Mouse (Mus musculus): ENCODE data around the gene Zswim4. TPM values are rescaled to one million over a fixed set of nuclear protein-coding genes. Genes with fewer than 3 reads are reported as not detected.

Zswim4 gene
- polyA plus RNA-seq, 1 experiment from 2014 or later = 15.1 TPM

- Histone ChIP-seq H3K27ac (no peak overlapping the region), H3K9me3 (no peaks in the 10 kb centered on the region), H3K4me3 (no peak overlapping the region), H3K36me3 (peaks cover 45% of the 10 kb centered on the region), H3K4me1 (peaks cover 77% of the 10 kb centered on the region), H3K9ac (no peak overlapping the region), H3K4me2 (no peak overlapping the region), H3K27me3 (no peaks in the 10 kb centered on the region)
- no peak for ATAC-seq (ENCODE audit: insufficient number of reproducible peaks, low FRiP score, low TSS enrichment, low read depth)
- 92% methylated on average over 5 of the region's 5 CpGs for WGBS
Observed at GRCm38 (mm10) chr8:84205073-84205472, 31.8 kb downstream of the Zswim4 start.

GRCm38 (mm10) chr8:84203975-84204772 lies 32.7 kb downstream of the Zswim4 start:
- peak overlapping the region; percentile 76 for H3K4me3 ChIP-seq
- no peaks in the 10 kb centered on the region for H3K27me3 ChIP-seq
- peak overlapping the region; percentile 99 for H3K27ac ChIP-seq
- WGBS = 49% methylated on average over 13 of the region's 13 CpGs
- H3K4me2 ChIP-seq = peak overlapping the region; percentile 93
- ATAC-seq (ENCODE audit: insufficient number of reproducible peaks, low FRiP score, low TSS enrichment, low read depth) = no peak
- H3K9ac ChIP-seq = peak overlapping the region; percentile 87
- H3K4me1 ChIP-seq = peaks cover 78% of the 10 kb centered on the region
- peaks cover 36% of the 10 kb centered on the region for H3K36me3 ChIP-seq
- no peaks in the 10 kb centered on the region for H3K9me3 ChIP-seq

GRCm38 (mm10) chr8:84202938-84203917 lies 33.6 kb downstream of the Zswim4 start:
- Histone ChIP-seq H3K4me1 (peaks cover 78% of the 10 kb centered on the region), H3K27ac (peak overlapping the region; percentile 99), H3K4me2 (peak overlapping the region; percentile 93), H3K9me3 (no peaks in the 10 kb centered on the region), H3K36me3 (peaks cover 27% of the 10 kb centered on the region), H3K4me3 (peak overlapping the region; percentile 76), H3K27me3 (no peaks in the 10 kb centered on the region), H3K9ac (peak overlapping the region; percentile 87)
- 6% methylated on average over 34 of the region's 34 CpGs for WGBS
- ATAC-seq (ENCODE audit: insufficient number of reproducible peaks, low FRiP score, low TSS enrichment, low read depth) = peak; percentile 69

GRCm38 (mm10) chr8:84202466-84202865 lies 34.4 kb downstream of the Zswim4 start:
- peak overlapping the region; percentile 76 for H3K4me3 ChIP-seq
- WGBS = 66% methylated on average over 9 of the region's 9 CpGs
- H3K4me2 ChIP-seq = peak overlapping the region; percentile 93
- no peaks in the 10 kb centered on the region for H3K9me3 ChIP-seq
- no peaks in the 10 kb centered on the region for H3K27me3 ChIP-seq
- peak overlapping the region; percentile 87 for H3K9ac ChIP-seq
- H3K4me1 ChIP-seq = peaks cover 78% of the 10 kb centered on the region
- H3K36me3 ChIP-seq = peaks cover 22% of the 10 kb centered on the region
- H3K27ac ChIP-seq = peak overlapping the region; percentile 99
- no peak for ATAC-seq (ENCODE audit: insufficient number of reproducible peaks, low FRiP score, low TSS enrichment, low read depth)

- peak overlapping the region; percentile 76 for H3K4me3 ChIP-seq
- peak overlapping the region; percentile 93 for H3K4me2 ChIP-seq
- peak overlapping the region; percentile 99 for H3K27ac ChIP-seq
- no peak for ATAC-seq (ENCODE audit: insufficient number of reproducible peaks, low FRiP score, low TSS enrichment, low read depth)
- peaks cover 72% of the 10 kb centered on the region for H3K4me1 ChIP-seq
- H3K9ac ChIP-seq = peak overlapping the region; percentile 87
- H3K27me3 ChIP-seq = no peaks in the 10 kb centered on the region
- H3K9me3 ChIP-seq = no peaks in the 10 kb centered on the region
- peaks cover 16% of the 10 kb centered on the region for H3K36me3 ChIP-seq
- 40% methylated on average over 15 of the region's 15 CpGs for WGBS
Observed at GRCm38 (mm10) chr8:84201545-84202245, 35.2 kb downstream of the Zswim4 start.

- H3K27me3 ChIP-seq = no peaks in the 10 kb centered on the region
- peak overlapping the region; percentile 93 for H3K4me2 ChIP-seq
- peak overlapping the region; percentile 87 for H3K9ac ChIP-seq
- peaks cover 10% of the 10 kb centered on the region for H3K36me3 ChIP-seq
- H3K27ac ChIP-seq = peak overlapping the region; percentile 99
- ATAC-seq (ENCODE audit: insufficient number of reproducible peaks, low FRiP score, low TSS enrichment, low read depth) = peak; percentile 41
- peaks cover 69% of the 10 kb centered on the region for H3K4me1 ChIP-seq
- H3K9me3 ChIP-seq = no peaks in the 10 kb centered on the region
- H3K4me3 ChIP-seq = peak overlapping the region; percentile 76
- 2% methylated on average over 58 of the region's 70 CpGs for WGBS
Observed at GRCm38 (mm10) chr8:84200652-84201544, 36.0 kb downstream of the Zswim4 start.

- no peaks in the 10 kb centered on the region for H3K27me3 ChIP-seq
- peaks cover 65% of the 10 kb centered on the region for H3K4me1 ChIP-seq
- H3K9ac ChIP-seq = peak overlapping the region; percentile 87; the same call in 1 of the 2 replicates
- no peak for ATAC-seq (ENCODE audit: insufficient number of reproducible peaks, low FRiP score, low TSS enrichment, low read depth)
- H3K27ac ChIP-seq = peak overlapping the region; percentile 99
- H3K9me3 ChIP-seq = no peaks in the 10 kb centered on the region
- WGBS = 10% methylated on average over 8 of the region's 8 CpGs
- peaks cover 3% of the 10 kb centered on the region; the same call in 1 of the 2 replicates for H3K36me3 ChIP-seq
- peak overlapping the region; percentile 76 for H3K4me3 ChIP-seq
- H3K4me2 ChIP-seq = peak overlapping the region; percentile 93
Observed at GRCm38 (mm10) chr8:84200126-84200555, 36.7 kb downstream of the Zswim4 start.

- H3K9me3 ChIP-seq = no peaks in the 10 kb centered on the region
- H3K27me3 ChIP-seq = no peaks in the 10 kb centered on the region
- H3K27ac ChIP-seq = peak overlapping the region; percentile 99
- 0 out of 2 replicates have a peak overlapping the region, but pooled peaks have one; percentile 87 for H3K9ac ChIP-seq
- H3K4me3 ChIP-seq = peak overlapping the region; percentile 76; the same call in 1 of the 2 replicates
- peak overlapping the region; percentile 93 for H3K4me2 ChIP-seq
- 27% methylated on average over 11 of the region's 11 CpGs for WGBS
- no peaks in the 10 kb centered on the region for H3K36me3 ChIP-seq
- H3K4me1 ChIP-seq = peaks cover 65% of the 10 kb centered on the region
- ATAC-seq (ENCODE audit: insufficient number of reproducible peaks, low FRiP score, low TSS enrichment, low read depth) = no peak
Observed at GRCm38 (mm10) chr8:84199348-84200125, 37.3 kb downstream of the Zswim4 start.

- Histone ChIP-seq H3K36me3 (no peaks in the 10 kb centered on the region), H3K9me3 (no peaks in the 10 kb centered on the region), H3K27me3 (no peaks in the 10 kb centered on the region), H3K4me3 (0 out of 2 replicates have a peak overlapping the region, but pooled peaks have one; percentile 57), H3K9ac (no peak overlapping the region), H3K4me1 (peaks cover 61% of the 10 kb centered on the region), H3K4me2 (peak overlapping the region; percentile 63; the same call in 1 of the 2 replicates), H3K27ac (peak overlapping the region; percentile 99)
- WGBS = 19% methylated on average over 4 of the region's 4 CpGs
- ATAC-seq (ENCODE audit: insufficient number of reproducible peaks, low FRiP score, low TSS enrichment, low read depth) = no peak
Observed at GRCm38 (mm10) chr8:84198871-84199270, 38.0 kb downstream of the Zswim4 start.

Measured in limb, embryonic 15.5 days (tissue).